Mouse (Mus musculus) adrenal gland, postnatal 4 days (tissue): ENCODE results near the gene Nccrp1. TPM values are rescaled to one million over a fixed set of nuclear protein-coding genes. Genes with fewer than 3 reads are reported as not detected.

Experiments used
- DNase-seq, 2 experiments: peaks; one replicate each; pipeline ENCODE4 v3.0.0; 2021 to 2022; ENCODE audit warnings: low spot score in 2 of 2, mixed read lengths in 2 of 2
- long read RNA-seq, 2 experiments: library from polyadenylated mRNA; stranded (forward); transcript quantifications; one replicate each; pipeline ENCODE4 v2.0.0; 2021
- total RNA-seq, 2 experiments: library from RNA; stranded (reverse); gene quantifications; 2 replicates each; pipeline ENCODE4 v1.2.3; 2021

Gene Nccrp1
- total RNA-seq = not detected
- long read RNA-seq, experiment 1 = 0 reads
- long read RNA-seq, experiment 2 = 0 reads

GRCm38 (mm10) chr7:28547154-28547553, at the start of gene Nccrp1:
Gene Nccrp1 (minus strand): TSS chr7:28547254.
- DNase-seq = no peak

- no peak for DNase-seq
Observed at GRCm38 (mm10) chr7:28595751-28596435, 48.8 kb upstream of the Nccrp1 start.

- no peak for DNase-seq
Observed at GRCm38 (mm10) chr7:28593206-28594111, 46.4 kb upstream of the Nccrp1 start.

GRCm38 (mm10) chr7:28591862-28592261, 44.8 kb upstream of the Nccrp1 start:
- no peak for DNase-seq

- DNase-seq = no peak
Observed at GRCm38 (mm10) chr7:28587644-28588043, 40.6 kb upstream of the Nccrp1 start.

GRCm38 (mm10) chr7:28586663-28587411, 39.8 kb upstream of the Nccrp1 start:
- no peak for DNase-seq

- DNase-seq = no peak
Observed at GRCm38 (mm10) chr7:28585001-28585400, 37.9 kb upstream of the Nccrp1 start.

- DNase-seq = no peak
Observed at GRCm38 (mm10) chr7:28584468-28584867, 37.4 kb upstream of the Nccrp1 start.

GRCm38 (mm10) chr7:28583570-28584344, 36.7 kb upstream of the Nccrp1 start:
- DNase-seq = no peak

- no peak for DNase-seq
Observed at GRCm38 (mm10) chr7:28582841-28583240, 35.8 kb upstream of the Nccrp1 start.

GRCm38 (mm10) chr7:28581721-28582120, 34.7 kb upstream of the Nccrp1 start:
- no peak for DNase-seq

GRCm38 (mm10) chr7:28579826-28580225, 32.8 kb upstream of the Nccrp1 start:
- DNase-seq = no peak

- no peak for DNase-seq
Observed at GRCm38 (mm10) chr7:28578543-28579053, 31.5 kb upstream of the Nccrp1 start.

GRCm38 (mm10) chr7:28577826-28578542, 30.9 kb upstream of the Nccrp1 start:
- DNase-seq = no peak

GRCm38 (mm10) chr7:28576271-28576914, 29.3 kb upstream of the Nccrp1 start:
- DNase-seq = no peak

GRCm38 (mm10) chr7:28575597-28575996, 28.5 kb upstream of the Nccrp1 start:
- DNase-seq = no peak

GRCm38 (mm10) chr7:28573236-28573635, 26.2 kb upstream of the Nccrp1 start:
- DNase-seq = no peak

- DNase-seq = no peak
Observed at GRCm38 (mm10) chr7:28572689-28573088, 25.6 kb upstream of the Nccrp1 start.

- no peak for DNase-seq
Observed at GRCm38 (mm10) chr7:28570982-28571682, 24.1 kb upstream of the Nccrp1 start.
